Mouse (Mus musculus): Measurements from ENCODE around the gene Cdh6.

Gene Cdh6

GRCm38 (mm10) chr15:13057728-13058127 is 115.7 kb downstream of the Cdh6 start:
- DNase-seq, result no peak

GRCm38 (mm10) chr15:13057302-13057701 is 116.2 kb downstream of the Cdh6 start:
- peak in 1 of 2 experiments; percentile 9 for DNase-seq

- no peak for DNase-seq
Measured at GRCm38 (mm10) chr15:13047910-13048309, 125.6 kb downstream of the Cdh6 start.

- DNase-seq, result no peak
Measured at GRCm38 (mm10) chr15:13034436-13034835, 139.0 kb downstream of the Cdh6 start.

GRCm38 (mm10) chr15:13030641-13031040 is 142.8 kb downstream of the Cdh6 start:
- DNase-seq, result no peak

- DNase-seq, result no peak
Measured at GRCm38 (mm10) chr15:13027513-13027912, 146.0 kb downstream of the Cdh6 start.

GRCm38 (mm10) chr15:13016756-13017357 is 156.6 kb downstream of the Cdh6 start:
- no peak for DNase-seq

GRCm38 (mm10) chr15:13008803-13009202 is 164.7 kb downstream of the Cdh6 start:
- DNase-seq, result no peak

GRCm38 (mm10) chr15:13005934-13006333 is 167.5 kb downstream of the Cdh6 start:
- no peak for DNase-seq

GRCm38 (mm10) chr15:13001549-13001948 is 171.9 kb downstream of the Cdh6 start:
- DNase-seq, result no peak

GRCm38 (mm10) chr15:12994563-12995359 is 178.7 kb downstream of the Cdh6 start:
- DNase-seq, result no peak
